Mouse (Mus musculus) bone marrow, adult 2 months (tissue): ENCODE results near the gene Mea1. TPM values are rescaled to one million over a fixed set of nuclear protein-coding genes. Genes with fewer than 3 reads are reported as not detected.

Experiments
- H3K27ac ChIP-seq: fragments of 200-500 bp; 2 replicates; pipeline ENCODE4 v1.5.1; 2012; ENCODE audit warnings: low read depth, mild to moderate bottlenecking, control low read depth, inconsistent platforms, low read length; ENCODE audit not compliant: control insufficient read depth, poor library complexity, insufficient read depth
- H3K4me1 ChIP-seq: fragments of 200-500 bp; 2 replicates; pipeline ENCODE4 v1.6.1; 2011; ENCODE audit warnings: low read length; ENCODE audit not compliant: control insufficient read depth, insufficient read depth
- H3K4me3 ChIP-seq: fragments of 200-500 bp; replicated peaks from 2 replicates; pipeline ENCODE3; 2011; ENCODE audit warnings: mild to moderate bottlenecking, low read depth, low read length, control low read depth; ENCODE audit not compliant: control insufficient read depth
- CTCF ChIP-seq: fragments of 200-500 bp; IDR thresholded peaks from 2 replicates; pipeline ENCODE4 v1.5.1; 2011; ENCODE audit warnings: low read length, control low read depth; ENCODE audit not compliant: control insufficient read depth, insufficient read depth
- POLR2A ChIP-seq: fragments of 200-500 bp; IDR thresholded peaks from 2 replicates; pipeline ENCODE4 v1.6.1; 2011; ENCODE audit warnings: low read depth, mild to moderate bottlenecking, control low read depth, low read length, borderline replicate concordance; ENCODE audit not compliant: control insufficient read depth
- WGBS: fragments of 180-500 bp; shearing (Covaris S2); methylation state at CpG from one replicate; pipeline ENCODE4 v1.1.7; 2018; 5-methylcytosine and 5-hydroxymethylcytosine counted together
- polyA plus RNA-seq: library from polyadenylated mRNA; stranded (reverse); fragments of >200 nt; gene quantifications from 2 replicates; pipeline ENCODE4 v1.2.4, GENCODE M21; 2011; ENCODE audit warnings: low replicate concordance; ENCODE audit not compliant: missing spikeins, insufficient read depth, insufficient read length

Mea1 gene
- polyA plus RNA-seq, 1 experiment, result 53.0 TPM

GRCm38 (mm10) chr17:46703971-46704886 is 25.6 kb downstream of the Mea1 start:
- H3K27ac ChIP-seq, result peak overlapping the region; percentile 81
- 4% methylated on average over 38 of the region's 41 CpGs for WGBS
- peak overlapping the region; percentile 77 for H3K4me3 ChIP-seq
- H3K4me1 ChIP-seq, result peaks cover 4% of the 10 kb centered on the region
- no peak for TF ChIP-seq CTCF
- no peak for TF ChIP-seq POLR2A

DNA sequence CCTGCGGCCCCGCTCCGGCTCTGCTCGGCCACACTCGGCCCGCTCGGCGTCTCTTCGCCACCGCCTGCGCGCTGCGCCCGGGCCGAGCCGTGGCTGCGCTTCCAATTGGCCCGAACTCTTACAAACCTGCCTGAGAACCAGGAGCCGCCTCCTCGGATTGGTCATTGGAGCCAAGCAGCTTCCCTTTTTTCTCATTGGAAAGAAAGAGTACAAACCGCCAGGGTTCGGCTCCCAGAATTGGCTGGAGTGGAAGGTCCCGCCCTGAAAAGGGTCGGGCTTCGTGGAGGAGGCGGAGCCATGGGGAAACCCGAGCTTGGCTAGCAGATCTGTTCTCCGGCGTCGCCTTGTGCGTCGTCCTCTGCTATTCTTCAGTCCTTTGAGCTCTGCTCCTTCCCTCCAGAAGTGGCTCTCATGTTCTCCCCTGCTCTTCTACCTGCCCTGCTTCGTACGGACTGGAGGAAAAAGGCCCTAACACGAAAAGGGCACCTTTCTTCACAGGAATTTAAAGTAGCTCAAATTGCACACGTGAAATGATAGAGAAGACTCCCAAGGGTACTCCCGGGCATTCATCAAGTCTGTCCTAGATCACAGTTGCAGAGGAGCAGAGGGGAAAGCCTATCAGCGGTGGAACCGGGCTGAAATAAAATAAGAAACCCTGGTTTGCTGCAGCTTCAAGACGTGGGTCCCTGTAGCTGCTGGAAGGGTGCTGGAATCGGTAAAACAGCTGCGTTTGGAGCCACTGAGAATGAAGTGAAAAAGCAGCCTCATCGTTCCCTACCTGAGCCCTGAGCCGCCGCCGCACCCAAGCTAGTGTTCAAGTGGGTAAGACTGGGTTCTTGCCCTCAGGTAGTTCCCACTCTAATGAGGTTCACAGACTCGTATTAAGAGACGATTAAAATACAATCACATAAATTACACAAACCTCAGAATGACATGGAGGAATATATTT is 26.6 kb downstream of the Mea1 start, which contains the start of gene Ppp2r5d:
Gene Ppp2r5d (minus strand): TSS at position 225 of the 949 bp plus-strand sequence.
- H3K4me1 ChIP-seq, result peaks cover 4% of the 10 kb centered on the region
- H3K4me3 ChIP-seq, result peak within 1 kb of the TSS; percentile 77
- under 1% methylated on average over 48 of the region's 48 CpGs for WGBS
- TF ChIP-seq CTCF (no peak), POLR2A (peak; percentile 73)
- peak within 1 kb of the TSS; percentile 81 for H3K27ac ChIP-seq

DNA sequence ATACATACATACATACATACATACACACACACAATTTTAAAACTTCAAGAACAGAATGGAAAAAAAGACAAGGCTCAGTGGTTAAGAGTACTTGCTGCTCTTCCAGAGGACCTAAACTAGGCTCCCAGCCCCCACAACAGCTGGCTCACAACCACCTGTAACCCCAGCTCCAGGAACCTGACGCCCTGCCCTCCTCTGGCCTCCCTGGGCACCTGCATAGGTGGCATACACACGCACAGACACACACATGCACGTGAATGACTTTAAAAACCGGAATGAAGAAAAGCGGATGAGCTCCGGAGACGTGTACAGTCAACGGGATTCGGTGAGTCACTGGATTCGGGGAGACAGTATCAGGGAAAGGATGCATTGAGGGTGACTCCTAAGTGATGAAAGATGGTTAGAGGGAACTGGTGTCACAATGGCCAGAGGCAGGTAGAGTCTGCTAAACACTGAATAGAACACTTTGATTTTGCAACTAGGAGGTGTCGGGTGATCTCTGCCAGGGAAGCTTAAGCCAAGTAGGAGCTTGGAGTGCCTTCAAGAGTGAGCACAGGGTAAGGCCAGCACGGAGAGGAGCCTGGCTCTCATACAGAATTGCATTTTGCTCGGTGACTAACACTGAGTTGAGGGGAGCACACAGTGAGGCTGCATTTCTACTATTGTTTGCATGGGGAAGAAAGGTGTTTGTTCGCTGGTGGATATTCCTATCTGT is 27.9 kb downstream of the Mea1 start:
- H3K27ac ChIP-seq, result no peak overlapping the region
- TF ChIP-seq POLR2A, result no peak
- no peak for TF ChIP-seq CTCF
- no peak overlapping the region for H3K4me3 ChIP-seq
- 89% methylated on average over 14 of the region's 14 CpGs for WGBS
- peaks cover 4% of the 10 kb centered on the region for H3K4me1 ChIP-seq

GRCm38 (mm10) chr17:46710959-46711597 is 32.5 kb downstream of the Mea1 start, which contains the start of gene Pex6:
Pex6 (plus strand) TSS chr17:46711463.
- 6% methylated on average over 36 of the region's 36 CpGs for WGBS
- H3K4me3 ChIP-seq, result peak within 1 kb of the TSS; percentile 99
- TF ChIP-seq CTCF, result no peak
- TF ChIP-seq POLR2A, result peak; percentile 65; the same call in 1 of the 2 replicates
- H3K4me1 ChIP-seq, result no peaks in the 10 kb centered on the region
- H3K27ac ChIP-seq, result peak within 1 kb of the TSS; percentile 88

GRCm38 (mm10) chr17:46711612-46712271 is 33.1 kb downstream of the Mea1 start:
- Histone ChIP-seq H3K4me1 (no peaks in the 10 kb centered on the region), H3K4me3 (peak overlapping the region; percentile 99), H3K27ac (peak overlapping the region; percentile 88)
- TF ChIP-seq POLR2A (peak; percentile 5; the same call in 1 of the 2 replicates), CTCF (no peak)
- under 1% methylated on average over 74 of the region's 76 CpGs for WGBS

DNA sequence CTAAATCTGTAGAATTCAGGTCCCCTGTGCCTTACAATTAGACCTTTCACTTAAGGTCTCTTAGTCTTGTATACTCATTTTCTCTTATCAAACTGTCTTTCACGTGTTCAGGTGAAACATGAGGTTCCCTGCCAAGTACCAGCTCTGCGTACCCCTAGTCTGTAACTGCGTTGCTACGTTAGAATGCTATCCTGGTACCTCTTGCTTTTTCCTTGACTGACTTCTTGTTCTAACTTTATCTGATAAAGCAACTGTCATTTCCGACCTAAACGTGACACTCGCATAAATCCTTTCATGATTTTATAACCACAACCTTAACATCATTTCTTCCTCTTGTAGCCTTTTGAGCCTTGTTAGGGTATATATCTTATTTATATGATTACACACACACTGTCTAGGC is 33.8 kb downstream of the Mea1 start:
- H3K27ac ChIP-seq, result no peak overlapping the region
- H3K4me1 ChIP-seq, result no peaks in the 10 kb centered on the region
- TF ChIP-seq POLR2A (no peak), CTCF (no peak)
- peak overlapping the region; percentile 99 for H3K4me3 ChIP-seq
- WGBS, result 2% methylated on average over 7 of the region's 7 CpGs

DNA sequence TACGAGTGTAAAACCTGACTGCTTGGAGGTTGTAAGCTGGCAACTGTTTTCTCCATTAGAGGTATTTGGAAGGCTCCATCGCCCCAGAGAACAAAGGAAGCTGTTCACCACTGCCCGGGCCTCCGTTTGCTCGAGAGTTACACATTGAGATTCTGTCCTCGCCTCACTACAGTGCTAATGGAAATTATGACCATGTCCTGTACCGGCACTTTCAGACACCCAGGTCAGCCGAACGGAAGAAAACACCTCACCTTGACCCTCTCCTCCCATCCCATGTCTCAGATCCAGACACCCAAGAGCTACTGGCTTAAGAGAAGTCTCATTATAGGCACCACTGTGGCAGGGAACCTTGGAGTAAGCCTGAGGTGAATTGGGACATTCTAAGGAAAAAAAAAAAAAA is 35.3 kb downstream of the Mea1 start:
- TF ChIP-seq CTCF (no peak), POLR2A (no peak)
- no peak overlapping the region for H3K4me3 ChIP-seq
- no peaks in the 10 kb centered on the region for H3K4me1 ChIP-seq
- no peak overlapping the region for H3K27ac ChIP-seq
- 87% methylated on average over 9 of the region's 9 CpGs for WGBS
